12 mouse cellular contexts compared by ENCODE assay signal in genomic region chr14:122452701-122453387, GRCm38 (mm10). TPM values are rescaled to one million over a fixed set of nuclear protein-coding genes. Genes with fewer than 3 reads are reported as not detected.
DNase-seq lines count a peak whose midpoint lies in the region; ATAC-seq and TF ChIP-seq lines count a peak whose summit lies in the region.
"Had no signal": no experiment of that assay in that cellular context is flagged by ENCODE, and none has a peak within 500 bp of the region (broad histone marks: within the 10 kb centered on the region; RNA-seq: fewer than 3 reads in every experiment).

No protein-coding gene starts in this region.

- TF ChIP-seq CTCF in E14TG2a.4 (conservative IDR thresholded peaks at IDR 0.05; ENCODE audit: low read length) = no peak

- DNase-seq in cerebellum, postnatal 14 days = peak; percentile 38 to 60
- DNase-seq in cerebellum, adult 11-12 months = no peak
- DNase-seq in forebrain, embryonic 11.5 days (ENCODE audit: low spot score) = peak; percentile 68
- no peak for DNase-seq in limb, embryonic 14.5 days (ENCODE audit: low spot score)
- no peak for DNase-seq in spleen, postnatal 10 days (ENCODE audit: low spot score in 2 of 2)
- DNase-seq in layer of hippocampus, adult 9-11 months = no peak
- no peak for DNase-seq in B cell, adult 2 months
- DNase-seq: right cerebral cortex, postnatal 14 days had no signal

- H3K9ac ChIP-seq in forebrain, embryonic 11.5 days (ENCODE audit: low read length) = peak overlapping the region; percentile 40; the same call in 1 of the 2 replicates
- H3K9ac ChIP-seq in limb, embryonic 14.5 days (ENCODE audit: low read depth, low read length, severe bottlenecking) = no peak overlapping the region

- H3K4me1 ChIP-seq in E14TG2a.4 (replicated peaks; ENCODE audit: low read depth, low read length) = peaks cover 54% of the 10 kb centered on the region
- peaks cover 36% of the 10 kb centered on the region for H3K4me1 ChIP-seq in forebrain, embryonic 11.5 days (replicated peaks; ENCODE audit: control insufficient read depth, insufficient read depth, low read length)
- H3K4me1 ChIP-seq in limb, embryonic 14.5 days (ENCODE audit: control insufficient read depth, insufficient read depth, low read length) = peaks cover 15% of the 10 kb centered on the region

- ATAC-seq in forebrain, embryonic 11.5 days (replicated peaks; ENCODE audit: low FRiP score) = peak; percentile 21
- ATAC-seq in limb, embryonic 14.5 days (ENCODE audit: low FRiP score, low read depth) = no peak
- ATAC-seq: activated CD4-positive, CD25-positive, alpha-beta regulatory T cell, adult 4 months had no signal

- H3K4me3 ChIP-seq in E14TG2a.4 (replicated peaks; ENCODE audit: low read length) = 0 out of 2 replicates have a peak overlapping the region, but pooled peaks have one; percentile 49
- no peak overlapping the region; the same call in 1 of the 2 replicates for H3K4me3 ChIP-seq in forebrain, embryonic 11.5 days (ENCODE audit: low read depth, low read length)
- H3K4me3 ChIP-seq in limb, embryonic 14.5 days (replicated peaks; ENCODE audit: low read length) = peak overlapping the region; percentile 23; the same call in 1 of the 2 replicates

- no peaks in the 10 kb centered on the region for H3K9me3 ChIP-seq in E14TG2a.4 (ENCODE audit: low read length)
- no peaks in the 10 kb centered on the region for H3K9me3 ChIP-seq in forebrain, embryonic 11.5 days (ENCODE audit: control insufficient read depth, low read length)
- H3K9me3 ChIP-seq in limb, embryonic 14.5 days (ENCODE audit: control insufficient read depth, low read length) = no peaks in the 10 kb centered on the region

- peak overlapping the region; percentile 42; the same call in 1 of the 2 replicates for H3K4me2 ChIP-seq in forebrain, embryonic 11.5 days (ENCODE audit: low read depth, low read length, severe bottlenecking)
- peak overlapping the region; percentile 38; the same call in 1 of the 2 replicates for H3K4me2 ChIP-seq in limb, embryonic 14.5 days (replicated peaks; ENCODE audit: low read depth, low read length, severe bottlenecking)

- H3K27ac ChIP-seq in forebrain, embryonic 11.5 days (ENCODE audit: low read depth, low read length) = peak overlapping the region; percentile 93
- no peak overlapping the region for H3K27ac ChIP-seq in limb, embryonic 14.5 days (replicated peaks; ENCODE audit: low read depth, low read length)

- H3K36me3 ChIP-seq in E14TG2a.4 (ENCODE audit: insufficient read depth, low read length) = peaks cover 14% of the 10 kb centered on the region
- H3K36me3 ChIP-seq in forebrain, embryonic 11.5 days (ENCODE audit: control insufficient read depth, insufficient read depth, low read length) = no peaks in the 10 kb centered on the region
- no peaks in the 10 kb centered on the region for H3K36me3 ChIP-seq in limb, embryonic 14.5 days (ENCODE audit: control insufficient read depth, insufficient read depth, low read length)

- no peak for TF ChIP-seq POLR2A in limb, embryonic 14.5 days (IDR thresholded peaks at IDR 0.05; ENCODE audit: borderline replicate concordance, extremely low read depth, insufficient read depth, insufficient read length)

- H3K27me3 ChIP-seq in E14TG2a.4 (ENCODE audit: insufficient read depth, low read length) = peaks cover 49% of the 10 kb centered on the region
- H3K27me3 ChIP-seq in forebrain, embryonic 11.5 days (ENCODE audit: control insufficient read depth, insufficient read depth, low read length) = peaks cover 25% of the 10 kb centered on the region; the same call in 1 of the 2 replicates
- H3K27me3 ChIP-seq in limb, embryonic 14.5 days (ENCODE audit: control insufficient read depth, insufficient read depth, low read length) = peaks cover 73% of the 10 kb centered on the region

- 3% methylated on average over 13 of the region's 13 CpGs for WGBS in forebrain, embryonic 11.5 days
- 25% methylated on average over 13 of the region's 13 CpGs for WGBS in limb, embryonic 14.5 days

RNA-seq across cellular contexts. Expression of gene Gm5089, which starts 1.9 kb away (rescaled TPM):
- polyA plus RNA-seq in forebrain, embryonic 11.5 days (2014; fragmentation: Nextera tagmentation; extraction: Ambion mirVana) = 1.7 and 2.4 TPM in 2 replicates
- not detected in 2 replicates for polyA plus RNA-seq in limb, embryonic 14.5 days (2012; rRNA removed)
- 0.25 TPM in 1 of 2 replicates, not detected in the other for polyA plus RNA-seq in limb, embryonic 14.5 days (2014; fragmentation: Nextera tagmentation; extraction: Ambion mirVana)
- polyA plus RNA-seq: activated CD4-positive, CD25-positive, alpha-beta regulatory T cell, adult 4 months; C2C12; lung, postnatal 0 days had no signal

RNA-seq across cellular contexts. Expression of gene Zic5, which starts 12.6 kb away (rescaled TPM):
- 28.6 and 30.0 TPM in 2 replicates for polyA plus RNA-seq in forebrain, embryonic 11.5 days (2014; fragmentation: Nextera tagmentation; extraction: Ambion mirVana)
- polyA plus RNA-seq in limb, embryonic 14.5 days (2012; rRNA removed) = 0.47 and 1.3 TPM in 2 replicates
- polyA plus RNA-seq in limb, embryonic 14.5 days (2014; fragmentation: Nextera tagmentation; extraction: Ambion mirVana) = 0.76 and 0.94 TPM in 2 replicates
- polyA plus RNA-seq: lung, postnatal 0 days had no signal

RNA-seq across cellular contexts. Expression of gene Zic2, which starts 22.4 kb away (rescaled TPM):
- 10.3 and 11.4 TPM in 2 replicates for polyA plus RNA-seq in forebrain, embryonic 11.5 days (2014; fragmentation: Nextera tagmentation; extraction: Ambion mirVana)
- 4.0 and 6.0 TPM in 2 replicates for polyA plus RNA-seq in limb, embryonic 14.5 days (2012; rRNA removed)
- polyA plus RNA-seq in limb, embryonic 14.5 days (2014; fragmentation: Nextera tagmentation; extraction: Ambion mirVana) = 0.80 and 1.1 TPM in 2 replicates
- polyA plus RNA-seq: activated CD4-positive, CD25-positive, alpha-beta regulatory T cell, adult 4 months had no signal

RNA-seq across cellular contexts. Expression of gene Gm10837, which starts 37.5 kb away (rescaled TPM):
- 0.29 and 0.48 TPM in 2 replicates for polyA plus RNA-seq in forebrain, embryonic 11.5 days (2014; fragmentation: Nextera tagmentation; extraction: Ambion mirVana)
- polyA plus RNA-seq in limb, embryonic 14.5 days (2012; rRNA removed) = not detected in 2 replicates
- 0.12 TPM in 1 of 2 replicates, not detected in the other for polyA plus RNA-seq in limb, embryonic 14.5 days (2014; fragmentation: Nextera tagmentation; extraction: Ambion mirVana)
- polyA plus RNA-seq: activated CD4-positive, CD25-positive, alpha-beta regulatory T cell, adult 4 months; C2C12; lung, postnatal 0 days had no signal

Comparison
In these comparisons a context has a peak if more than half of its experiments do, and no peak if none do; other contexts are left out.
1. DNase-seq: peak in cerebellum, postnatal 14 days (2 of 2) and forebrain, embryonic 11.5 days (single experiment); none in cerebellum, adult 11-12 months (single experiment), limb, embryonic 14.5 days (single experiment), spleen, postnatal 10 days (0 of 2), layer of hippocampus, adult 9-11 months (single experiment) and B cell, adult 2 months (0 of 2).
2. RNA of gene Zic5, which starts 12.6 kb away (polyA plus RNA-seq): 28.6 to 30.0 TPM in forebrain, embryonic 11.5 days; 0.47 to 1.3 TPM in limb, embryonic 14.5 days; every median in the first group is over 10 times any median in the second.